Mouse (Mus musculus): ENCODE results near the gene Ints3.

Gene Ints3

DNA sequence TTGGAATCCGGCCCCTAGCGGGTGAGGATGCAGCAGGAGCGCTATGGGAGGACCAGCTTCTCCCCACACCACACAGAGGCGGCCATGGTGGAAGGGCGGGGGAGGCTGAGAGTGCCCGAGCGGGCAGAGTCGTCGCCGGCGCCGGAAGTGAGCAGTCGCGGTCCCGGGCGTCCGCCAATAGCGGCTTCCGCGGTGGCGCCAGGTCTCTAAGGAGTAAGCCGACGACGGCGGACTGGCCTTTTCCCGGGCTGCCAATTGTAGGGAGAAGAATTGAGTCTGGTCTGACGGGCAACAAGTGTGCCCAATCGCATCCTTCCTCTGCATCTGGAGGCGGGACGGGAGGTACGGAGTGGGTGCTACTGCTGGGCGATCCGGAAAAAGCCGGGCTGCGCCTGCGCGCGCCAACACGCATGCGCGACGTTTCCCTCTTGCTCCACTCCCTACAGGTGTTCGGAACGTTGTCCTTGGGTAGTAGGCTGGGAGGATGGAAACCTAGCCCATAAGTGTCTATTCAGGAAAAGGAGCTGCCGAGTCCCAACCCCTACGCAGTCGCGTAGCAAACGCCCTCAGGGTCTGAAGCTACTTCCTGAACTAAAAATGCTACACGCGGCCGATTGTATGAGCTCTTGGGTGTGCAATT, at the start of gene Ints3:
Gene Ints3, minus strand, starts transcription at position 242 of the 640 bp plus-strand sequence.
- DNase-seq: peak; percentile 100

DNA sequence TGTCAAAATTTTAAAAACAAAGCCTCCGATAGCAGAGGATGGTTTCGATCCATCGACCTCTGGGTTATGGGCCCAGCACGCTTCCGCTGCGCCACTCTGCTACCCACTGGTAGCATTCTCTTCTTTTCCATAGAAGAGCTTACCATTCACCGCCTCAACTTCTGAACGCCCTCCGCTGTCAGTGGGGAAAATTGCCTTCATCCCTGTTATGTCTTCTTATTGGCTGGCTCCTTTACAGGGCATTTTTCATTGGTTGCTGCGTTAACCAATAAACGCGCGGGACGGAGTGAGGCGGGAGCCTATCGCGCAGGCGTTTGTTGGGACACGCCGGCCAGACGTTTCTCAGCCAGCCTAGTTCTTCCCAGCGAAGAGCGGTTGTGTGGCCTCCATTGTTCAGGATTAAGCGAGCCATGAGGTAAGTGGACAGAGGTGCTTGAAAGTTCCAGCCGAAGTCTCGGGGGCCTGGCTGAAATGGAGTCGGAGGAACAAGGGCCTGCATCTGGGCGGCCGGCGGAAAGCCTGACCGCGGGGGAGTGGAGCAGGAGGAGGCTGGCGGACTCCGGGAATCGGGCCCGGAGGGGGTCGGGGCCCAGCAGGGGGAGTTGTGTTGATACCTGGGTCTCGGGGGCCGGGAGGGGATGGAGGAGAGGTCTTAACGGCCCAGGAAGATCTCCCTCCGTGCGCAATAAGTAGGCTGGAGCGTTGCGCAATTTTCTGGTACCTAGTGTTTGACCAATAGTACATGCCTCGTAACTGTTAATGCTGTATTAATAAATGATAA, 42.6 kb upstream of the Ints3 start, which contains the start of gene Ilf2:
Gene Ilf2, plus strand, starts transcription at position 296 of the 781 bp plus-strand sequence.
- DNase-seq: peak; percentile 98

DNA sequence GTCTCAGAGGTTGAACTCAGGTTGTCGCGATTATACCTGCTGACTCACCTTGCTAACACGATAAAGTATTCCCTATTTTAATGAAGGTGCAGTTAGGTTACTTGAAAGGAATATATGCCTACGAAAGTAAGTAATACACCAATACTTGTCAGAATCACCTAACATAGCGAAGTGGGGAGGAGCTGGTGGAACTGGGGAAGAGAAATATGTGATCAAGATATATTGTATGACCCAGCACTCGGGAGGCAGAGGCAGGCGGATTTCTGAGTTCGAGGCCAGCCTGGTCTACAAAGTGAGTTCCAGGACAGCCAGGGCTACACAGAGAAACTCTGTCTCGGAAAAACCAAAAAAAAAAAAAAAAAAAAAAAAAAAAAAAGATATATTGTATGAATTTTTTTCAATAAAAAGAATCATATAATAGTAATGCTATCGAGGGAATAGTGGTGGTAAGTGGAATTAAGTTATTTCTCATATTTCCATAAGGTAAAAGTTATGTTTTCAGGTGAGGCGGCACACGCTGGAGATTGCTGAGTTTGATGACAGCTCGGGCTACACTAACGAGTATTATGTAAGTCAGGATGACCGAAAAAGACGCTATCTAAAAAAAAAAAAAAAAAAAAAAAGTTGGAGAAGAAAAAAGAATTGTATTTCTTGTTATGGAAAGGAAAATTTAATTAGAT, 41.9 kb upstream of the Ints3 start:
- DNase-seq: peak; percentile 65

DNA sequence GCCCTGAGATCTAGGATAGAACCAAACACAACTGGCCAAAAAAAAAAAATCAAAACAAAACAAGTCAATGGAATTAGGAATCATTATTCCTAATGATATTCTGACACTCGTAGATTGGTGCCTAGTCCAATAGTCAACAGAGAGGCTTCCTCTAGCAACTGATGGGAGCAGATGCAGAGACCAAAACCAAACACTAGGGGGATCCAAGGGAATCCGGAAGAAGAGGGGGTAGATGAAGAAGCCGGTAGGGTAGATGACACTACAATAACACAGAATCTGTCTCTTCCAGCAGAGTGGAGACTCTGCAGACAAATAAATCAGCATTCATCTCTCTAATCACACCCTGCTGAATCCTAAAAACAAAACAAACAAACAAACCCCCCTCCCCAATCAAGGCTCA, 38.8 kb upstream of the Ints3 start:
- no peak for DNase-seq

DNA sequence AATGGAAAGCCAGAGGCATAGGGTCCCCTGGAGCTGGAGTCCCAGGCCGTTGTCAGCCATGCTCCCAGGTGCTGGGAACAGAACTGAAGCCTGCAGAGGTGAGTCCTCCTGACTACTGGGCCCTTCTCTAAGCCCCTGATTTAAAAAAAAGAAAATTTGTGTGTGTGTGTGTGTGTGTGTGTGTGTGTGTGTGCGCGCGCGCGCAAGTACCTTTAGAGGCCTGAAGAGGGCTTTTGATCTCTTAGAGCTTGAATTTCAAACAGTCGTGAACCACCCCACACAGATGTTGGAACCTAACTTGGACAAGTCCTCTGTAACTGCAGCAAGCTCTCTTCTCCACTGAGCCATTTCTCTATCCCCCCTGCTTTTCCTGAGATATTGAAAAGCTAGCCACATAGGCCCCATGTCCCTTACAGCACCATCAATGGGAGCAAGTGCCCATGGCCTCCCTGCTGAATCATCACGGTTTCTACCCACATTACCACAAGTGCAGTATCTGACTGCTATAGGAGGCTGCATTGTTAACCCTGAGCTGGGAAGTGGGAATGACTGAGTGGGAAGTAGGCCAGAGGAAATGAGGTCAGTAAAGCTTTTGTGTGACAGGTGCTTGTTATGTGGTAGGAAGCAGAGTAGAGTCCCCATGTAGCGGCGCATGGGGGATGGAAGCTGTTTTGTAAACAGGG, 34.3 kb upstream of the Ints3 start:
- no peak for DNase-seq

DNA sequence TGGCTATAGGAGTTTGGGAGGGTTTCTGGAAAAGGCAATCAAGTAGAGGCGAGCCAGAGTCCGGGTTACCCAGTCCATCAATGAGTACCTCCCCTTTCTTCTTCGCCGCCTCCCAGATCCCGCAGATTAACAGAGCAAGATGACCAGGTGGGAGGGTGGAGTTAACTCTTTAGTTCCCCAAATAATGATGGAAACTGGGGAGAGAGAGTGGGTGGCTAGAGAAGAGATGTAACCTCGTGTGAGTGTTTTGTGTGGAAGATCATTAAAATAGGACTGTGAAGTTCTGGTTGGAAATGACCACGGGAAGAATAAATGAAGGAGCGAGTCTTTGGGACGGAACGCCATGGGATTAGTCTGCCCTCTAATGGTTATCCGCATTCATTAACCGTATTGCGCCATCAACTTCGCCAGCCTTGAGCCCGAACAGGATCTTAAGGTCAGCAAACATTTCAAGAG, 32.9 kb upstream of the Ints3 start:
- DNase-seq: peak; percentile 74

DNA sequence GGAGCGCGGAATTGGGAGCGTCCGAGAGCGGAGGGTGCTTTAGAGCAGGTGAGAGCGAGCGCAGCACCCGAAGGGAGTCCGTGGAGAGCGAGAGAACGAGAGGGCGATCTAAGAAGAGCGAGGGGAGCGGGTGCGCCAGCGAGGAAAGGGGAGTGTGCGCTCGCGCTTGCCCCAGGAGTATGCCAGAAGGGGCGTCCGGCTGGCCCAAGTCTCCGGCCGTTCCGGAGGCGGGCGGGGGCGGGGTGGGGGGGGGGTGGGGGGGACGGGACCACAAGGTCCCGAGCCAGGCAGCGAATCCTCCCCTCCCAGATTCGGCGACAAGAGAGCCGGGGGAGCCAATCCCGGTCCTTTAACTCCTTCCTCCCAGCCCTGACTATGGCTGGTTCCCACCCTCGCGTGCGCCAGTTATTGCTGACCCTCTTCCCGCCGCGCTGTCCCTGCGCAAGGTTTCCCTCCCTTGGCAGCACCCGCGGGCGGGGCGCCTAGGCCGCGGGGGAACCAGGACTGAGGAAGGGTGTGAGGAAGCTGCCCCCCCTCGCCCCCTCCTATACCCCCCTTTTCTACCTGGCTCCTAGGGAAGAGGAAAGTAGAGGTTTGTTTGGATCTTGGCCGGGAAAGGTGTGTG, 32.4 kb upstream of the Ints3 start, which contains the start of gene Npr1:
Gene Npr1, minus strand, starts transcription at position 181 of the 625 bp plus-strand sequence.
- DNase-seq: no peak

DNA sequence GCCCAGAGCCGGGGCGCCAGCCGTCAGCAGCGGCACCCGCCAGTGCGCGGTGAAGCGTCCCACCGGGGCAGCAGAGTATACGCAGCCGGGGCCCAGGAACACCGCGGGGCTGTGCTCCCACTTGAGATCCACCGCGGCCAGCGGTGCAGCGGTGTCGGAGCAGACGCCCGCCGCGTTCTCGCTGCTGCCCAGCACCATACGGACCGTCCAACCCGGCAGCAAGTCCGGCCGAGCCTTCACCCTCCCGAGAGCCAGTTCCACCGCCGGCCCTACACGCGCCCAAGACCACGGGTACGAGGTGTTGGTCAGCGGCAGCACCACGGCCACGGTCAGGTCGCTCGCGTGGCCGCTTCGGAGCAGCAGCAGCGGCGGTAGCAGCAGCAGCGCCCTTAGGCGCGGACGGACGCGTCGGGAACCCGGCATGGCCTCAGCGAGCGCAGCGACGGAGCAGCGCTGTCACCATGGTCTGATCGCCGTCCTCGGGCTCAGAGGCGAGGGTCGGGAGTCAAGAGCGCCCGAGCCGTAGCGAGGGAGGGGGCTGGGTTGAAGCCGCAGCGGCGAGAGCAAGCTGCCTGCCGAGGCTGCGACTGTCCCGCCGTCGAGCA, 31.8 kb upstream of the Ints3 start:
- DNase-seq: no peak

DNA sequence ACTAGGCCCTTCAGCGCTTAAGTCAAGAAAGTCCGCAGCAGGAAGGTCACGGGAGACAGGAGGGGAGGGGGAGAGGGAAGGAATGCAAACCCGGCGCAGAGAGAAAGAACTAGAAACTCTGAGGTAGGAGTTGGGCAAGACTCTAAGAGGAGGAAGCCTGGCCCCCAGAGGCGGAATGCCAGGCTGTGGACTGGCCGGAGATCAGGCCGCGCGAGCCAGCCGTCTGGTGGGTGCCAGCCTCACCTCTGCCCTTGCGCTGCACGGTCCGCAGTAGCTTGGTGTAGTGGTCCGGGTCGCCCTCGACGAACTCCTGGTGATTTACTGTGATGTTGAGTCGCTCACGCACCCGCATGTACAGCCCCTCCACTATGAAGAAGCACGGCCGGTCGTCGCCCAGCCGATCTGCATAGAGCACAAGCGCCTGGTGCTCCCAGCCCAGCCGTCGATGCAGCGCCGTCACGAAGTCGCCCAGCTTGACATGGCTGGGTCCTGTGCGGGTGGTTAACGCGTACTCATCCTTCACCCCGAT, 31.2 kb upstream of the Ints3 start:
- no peak for DNase-seq

DNA sequence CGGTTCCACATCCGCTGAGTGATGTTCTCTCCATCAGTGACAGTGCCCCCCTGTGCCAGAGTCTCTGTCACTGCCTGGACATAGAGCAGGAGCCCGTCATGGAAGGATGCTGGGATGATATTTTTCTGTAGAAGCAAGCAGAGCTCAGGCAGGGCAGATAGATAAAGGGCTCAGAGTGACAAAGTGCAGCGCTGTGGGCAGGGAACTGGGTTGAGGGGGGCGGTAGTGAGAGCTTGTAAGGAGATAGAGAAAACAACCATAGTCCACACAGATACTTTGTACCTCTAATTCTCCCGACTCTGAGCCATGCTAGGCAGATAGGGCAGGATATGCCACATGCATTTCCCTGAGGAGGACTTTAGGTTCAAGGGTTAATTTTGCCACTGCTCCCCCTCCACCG, 29.2 kb upstream of the Ints3 start:
- DNase-seq: no peak

DNA sequence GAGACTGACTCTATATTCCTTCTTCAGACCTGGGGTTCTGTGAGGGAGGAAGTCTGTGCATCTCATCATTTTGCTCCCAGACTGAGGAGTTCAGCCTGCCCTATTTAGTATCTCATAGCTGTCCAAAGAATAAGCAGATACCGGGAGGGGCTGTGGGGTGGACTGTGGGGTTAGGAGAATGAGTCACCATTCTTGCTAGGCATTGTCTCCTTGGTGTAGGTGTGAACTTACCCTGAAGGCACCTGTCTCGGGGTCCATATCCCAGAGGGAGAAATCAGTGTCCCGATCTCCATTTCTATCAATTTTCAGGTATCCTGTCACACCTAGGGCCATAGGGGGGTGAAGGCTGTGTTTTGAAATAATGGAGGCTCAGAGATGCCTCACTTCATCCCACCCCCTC, 28.5 kb upstream of the Ints3 start:
- DNase-seq: no peak

DNA sequence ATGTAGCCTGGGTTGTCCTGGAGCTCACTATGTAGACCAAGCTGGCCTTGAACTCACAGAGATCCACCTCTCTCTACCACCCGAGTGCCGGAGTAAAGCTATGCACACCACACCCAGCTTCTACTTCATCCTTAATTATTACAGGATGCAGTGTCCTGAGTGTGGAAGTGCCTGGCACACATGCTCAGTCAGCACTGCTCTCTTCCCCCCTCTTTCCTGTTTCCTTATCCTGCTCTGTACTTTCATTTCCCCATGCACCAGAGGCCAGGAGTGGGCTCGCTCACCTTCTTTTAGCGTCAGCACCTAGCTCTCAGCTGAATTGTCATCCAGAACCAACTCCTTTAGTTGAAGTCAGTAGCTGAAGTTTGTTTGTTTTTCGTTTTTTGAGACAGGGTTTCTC, 26.9 kb upstream of the Ints3 start:
- no peak for DNase-seq

DNA sequence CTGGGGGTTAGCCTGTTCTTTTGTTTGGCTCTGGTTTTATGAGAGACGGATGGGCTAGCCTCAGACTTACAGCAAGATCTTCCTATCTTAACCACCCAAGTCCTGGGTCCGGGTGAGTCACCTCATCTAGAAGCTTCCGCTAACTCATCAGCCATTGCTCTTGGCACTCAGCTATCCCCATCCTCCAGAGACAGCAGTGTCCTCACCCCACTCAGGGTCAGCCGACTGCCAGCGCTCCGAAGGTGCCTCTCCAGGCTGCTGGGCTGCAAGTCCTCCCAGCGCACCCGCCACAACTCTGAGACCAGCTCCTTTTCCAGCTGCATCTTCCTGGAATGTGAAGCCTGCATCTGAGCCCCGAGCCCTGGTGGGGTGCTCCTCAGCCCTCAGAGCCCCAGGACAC, 26.3 kb upstream of the Ints3 start:
- no peak for DNase-seq

DNA sequence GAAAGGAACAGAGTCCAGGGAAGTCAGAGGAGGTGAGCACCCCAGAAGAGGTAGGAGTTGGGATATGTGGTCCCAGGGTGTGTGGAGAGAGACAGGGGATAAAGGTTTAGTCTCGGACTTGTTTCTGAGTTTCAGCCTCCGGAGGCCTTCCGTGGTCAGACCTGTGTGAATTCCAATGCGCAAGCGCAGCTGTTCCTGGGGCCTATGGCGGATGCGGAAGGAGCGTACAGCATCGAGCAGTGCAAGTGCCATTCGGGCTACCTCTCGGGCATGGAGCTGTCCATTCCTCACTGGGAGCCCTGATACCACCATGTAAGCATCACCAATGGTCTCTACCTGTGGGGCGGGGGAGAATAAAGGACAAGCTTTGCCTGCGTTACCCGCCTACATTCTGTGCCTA, 21.5 kb upstream of the Ints3 start:
- no peak for DNase-seq

DNA sequence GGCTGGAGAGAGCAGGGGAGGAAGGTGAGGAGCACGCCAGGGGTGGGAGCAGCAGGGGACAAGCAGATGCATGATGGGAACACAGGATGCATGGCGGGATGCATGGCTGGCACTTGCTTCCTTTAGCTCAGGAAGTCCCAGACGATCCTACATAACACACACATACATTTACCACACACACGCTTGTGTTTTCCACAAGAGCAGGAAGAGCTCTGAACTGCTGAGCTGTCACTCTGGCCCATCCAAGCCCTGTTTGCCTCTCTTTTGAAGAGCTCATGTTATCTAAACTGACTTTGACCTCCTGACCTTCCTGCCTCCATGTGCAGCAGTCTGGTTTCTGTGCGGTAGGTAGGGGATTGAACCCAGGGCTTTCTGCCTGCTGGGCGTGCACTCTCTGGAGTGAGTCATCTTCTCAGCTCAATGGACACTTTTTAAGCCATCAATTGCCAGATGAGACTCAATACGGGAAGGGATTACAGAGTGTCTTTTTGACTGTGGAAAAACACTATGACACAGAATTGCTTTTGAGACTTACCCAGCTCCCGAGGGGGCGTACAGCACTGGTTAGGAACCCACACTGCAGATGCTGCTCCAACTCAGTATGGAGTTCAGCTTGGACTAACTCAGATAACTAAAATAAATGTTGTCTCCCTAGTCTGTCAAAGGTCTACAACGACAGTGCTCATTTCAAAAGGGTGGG, 18.1 kb upstream of the Ints3 start:
- DNase-seq: no peak

DNA sequence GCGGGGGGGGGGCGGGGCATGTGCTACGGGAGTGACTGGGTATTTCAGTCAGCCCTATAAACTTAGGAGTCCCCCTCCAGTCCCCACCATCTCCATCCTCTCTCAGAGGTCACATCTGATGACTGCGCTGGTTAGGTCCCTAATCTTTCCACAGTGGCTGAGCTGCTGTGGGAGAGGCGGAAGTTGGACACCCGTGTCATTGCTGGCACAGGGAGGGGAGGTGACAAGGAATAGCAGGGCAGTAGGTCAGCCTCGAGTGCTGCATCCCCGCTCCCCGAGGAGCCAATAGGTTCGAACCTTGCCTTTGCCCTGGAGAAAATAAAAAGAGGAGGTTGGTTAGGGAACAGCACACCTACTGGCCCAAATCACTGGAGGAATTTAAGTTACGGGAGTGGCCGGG, 17.5 kb upstream of the Ints3 start:
- DNase-seq: no peak

DNA sequence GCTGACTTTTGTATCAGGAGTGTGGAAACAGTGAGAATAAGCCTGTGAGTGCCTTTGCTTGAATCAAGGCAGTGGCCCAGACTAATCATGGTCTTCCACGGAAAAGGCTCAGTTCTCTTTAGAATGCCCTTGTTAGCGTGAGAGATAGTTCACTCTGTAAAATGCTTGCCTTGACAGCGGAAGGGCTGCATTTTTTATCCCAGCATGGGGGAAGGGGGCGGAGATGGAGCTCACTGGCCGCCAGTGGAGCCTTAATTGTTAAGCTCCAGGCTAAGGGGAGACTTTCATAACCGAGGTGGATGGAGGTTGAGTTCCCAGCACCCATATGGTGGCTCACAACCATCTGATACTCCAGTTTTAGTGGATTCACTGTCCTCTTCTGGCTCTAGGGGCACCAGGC, 15.2 kb upstream of the Ints3 start:
- DNase-seq: no peak

DNA sequence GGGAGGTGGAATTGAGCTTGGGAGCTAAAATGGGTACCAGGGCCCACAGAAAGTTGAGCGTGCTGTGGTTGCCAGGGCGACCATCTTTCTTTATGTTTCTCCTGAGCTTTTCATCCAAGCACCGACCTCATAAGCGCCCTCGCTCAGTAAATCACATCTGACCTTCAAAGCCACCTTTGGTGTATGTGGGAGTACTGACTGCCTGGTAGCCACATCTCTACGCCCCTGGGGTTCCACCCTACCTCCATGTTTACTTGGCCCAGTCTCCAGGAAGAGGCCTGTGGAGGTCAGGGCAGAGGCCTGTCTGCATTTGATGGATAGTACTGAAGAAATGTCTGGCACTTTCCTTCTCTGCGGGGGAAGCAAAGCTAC, 13.7 kb upstream of the Ints3 start:
- DNase-seq: no peak

DNA sequence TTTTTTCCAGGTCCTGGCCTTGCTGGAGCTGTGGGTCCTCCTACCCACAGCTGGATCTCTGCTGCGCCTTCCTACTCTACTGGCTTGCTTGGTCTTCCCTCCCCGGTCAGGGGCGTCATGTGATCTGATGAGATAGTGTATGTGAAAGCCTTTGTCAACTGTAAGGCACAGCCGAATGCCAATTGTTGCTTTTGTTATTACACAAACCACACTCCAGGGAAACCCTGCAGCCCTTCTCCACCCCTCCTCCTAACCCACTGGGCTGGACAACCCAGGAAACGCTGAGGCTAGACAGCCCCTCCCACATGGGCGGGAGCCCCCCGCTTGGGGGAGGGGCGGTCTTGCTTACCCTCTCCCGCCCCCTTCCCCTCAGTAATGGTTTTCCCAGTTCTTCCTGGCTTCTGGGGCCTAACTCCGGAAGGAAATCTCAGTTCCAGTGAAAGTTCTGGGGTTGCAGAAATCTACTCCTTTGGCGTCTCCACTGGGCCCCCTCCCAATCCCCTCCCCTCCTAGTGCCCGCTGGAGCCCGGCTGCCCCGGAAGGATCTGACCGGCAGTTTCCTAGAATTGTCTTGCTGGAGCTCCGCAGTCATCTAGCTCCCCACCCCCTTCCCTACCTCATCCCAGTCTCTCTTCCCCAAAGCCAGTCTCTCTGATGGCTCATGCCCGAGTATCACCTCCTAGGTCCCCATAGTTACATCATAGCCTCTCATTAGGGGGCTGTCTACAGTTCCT, 13.1 kb upstream of the Ints3 start:
- DNase-seq: peak; percentile 32

DNA sequence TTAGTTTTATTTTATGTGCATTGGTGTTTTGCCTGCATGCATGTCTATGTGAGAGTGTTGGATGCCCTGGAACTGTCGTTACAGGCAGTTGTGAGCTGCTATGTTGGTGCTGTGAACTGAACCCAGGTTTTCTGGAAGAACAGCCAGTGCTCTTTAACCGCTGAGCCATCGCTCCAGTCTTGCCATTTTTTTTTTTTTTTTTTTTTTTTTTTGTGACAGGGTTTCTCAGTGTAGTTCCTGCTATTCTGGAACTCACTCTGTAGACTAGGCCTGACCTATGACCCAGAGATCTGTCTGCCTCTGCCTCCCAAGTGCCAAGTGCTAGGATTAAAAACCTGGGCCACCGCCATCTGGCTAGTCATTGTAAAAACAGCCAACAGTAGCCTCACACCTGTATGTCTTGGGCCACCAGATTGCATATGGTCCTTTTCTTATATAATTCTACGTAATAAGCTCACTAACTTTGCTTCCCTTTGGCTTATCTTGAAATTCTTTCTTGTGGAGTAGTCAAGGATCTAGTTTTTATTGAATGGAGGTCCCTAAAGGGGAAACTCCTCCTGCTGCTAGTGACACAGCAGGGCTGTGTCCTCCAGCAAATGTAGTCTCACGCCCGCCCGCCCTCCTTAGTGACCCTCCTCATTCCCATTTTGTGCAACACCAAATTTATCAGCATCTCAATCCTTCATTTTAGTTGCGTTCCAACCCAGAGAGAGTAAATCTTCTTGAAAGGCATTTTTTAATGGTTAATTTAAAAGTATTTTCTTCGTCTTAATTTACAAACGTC, 12.2 kb upstream of the Ints3 start:
- DNase-seq: no peak

Data from cerebellum, adult 9-10 months (tissue).